Mouse (Mus musculus): Measurements from ENCODE around the gene Taz. TPM values are rescaled to one million over a fixed set of nuclear protein-coding genes. Genes with fewer than 3 reads are reported as not detected.

The Taz gene
- polyA plus RNA-seq, 1 experiment, result 111 TPM

DNA sequence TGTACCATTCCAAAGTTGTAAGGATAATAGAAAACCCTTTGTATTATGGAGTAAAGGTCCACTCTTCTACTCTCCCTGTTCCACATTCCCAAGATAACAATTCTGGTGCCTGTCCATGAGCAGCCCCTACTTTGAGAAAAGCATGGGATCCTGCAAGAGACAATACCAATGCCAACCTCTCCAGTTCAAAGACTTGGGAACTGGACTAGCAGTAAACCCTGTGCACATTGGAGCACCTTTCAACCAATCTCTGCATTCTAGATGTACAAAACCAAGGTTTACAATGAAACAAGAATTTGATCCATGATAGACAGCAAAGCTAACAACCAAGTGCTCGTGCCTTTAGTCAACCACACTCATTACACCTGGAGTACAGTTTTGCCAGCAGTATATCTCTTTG, 36.6 kb upstream of the Taz start:
- peaks cover 27% of the 10 kb centered on the region for H3K4me1 ChIP-seq (replicated peaks; ENCODE audit: control insufficient read depth, insufficient read depth, low read length)

GRCm38 (mm10) chrX:74245687-74246086, 36.0 kb upstream of the Taz start:
- peak overlapping the region; percentile 75 for H3K27ac ChIP-seq (ENCODE audit: control insufficient read depth, insufficient read depth, low read length)
- DNase-seq, result peak; percentile 69
- TF ChIP-seq CTCF (IDR thresholded peaks at IDR 0.05; ENCODE audit: borderline replicate concordance, control insufficient read depth, extremely low read depth, insufficient read depth, low read length, poor library complexity) (no peak), POLR2A (IDR thresholded peaks at IDR 0.05; ENCODE audit: control insufficient read depth, extremely low read depth, insufficient read depth, low read length, poor library complexity) (0 out of 2 replicates have a peak, but pooled peaks have one; percentile 32)
- H3K4me3 ChIP-seq (ENCODE audit: control insufficient read depth, insufficient read depth, low read length), result peak overlapping the region; percentile 78
- no peaks in the 10 kb centered on the region for H3K27me3 ChIP-seq (ENCODE audit: control insufficient read depth, insufficient read depth, low read length)
- peaks cover 23% of the 10 kb centered on the region for H3K36me3 ChIP-seq (ENCODE audit: control insufficient read depth, insufficient read depth, low read length)
- under 1% methylated on average over 21 of the region's 21 CpGs for WGBS
- peaks cover 28% of the 10 kb centered on the region for H3K4me1 ChIP-seq (replicated peaks; ENCODE audit: control insufficient read depth, insufficient read depth, low read length)

More for the DNA sequence above, 36.6 kb upstream of the Taz start:
- Histone ChIP-seq H3K27me3 (ENCODE audit: control insufficient read depth, insufficient read depth, low read length) (no peaks in the 10 kb centered on the region), H3K36me3 (ENCODE audit: control insufficient read depth, insufficient read depth, low read length) (peaks cover 29% of the 10 kb centered on the region), H3K4me3 (ENCODE audit: control insufficient read depth, insufficient read depth, low read length) (no peak overlapping the region), H3K27ac (ENCODE audit: control insufficient read depth, insufficient read depth, low read length) (peak overlapping the region; percentile 55; the same call in 1 of the 2 replicates)
- no peak for TF ChIP-seq POLR2A (IDR thresholded peaks at IDR 0.05; ENCODE audit: control insufficient read depth, extremely low read depth, insufficient read depth, low read length, poor library complexity)
- TF ChIP-seq CTCF (IDR thresholded peaks at IDR 0.05; ENCODE audit: borderline replicate concordance, control insufficient read depth, extremely low read depth, insufficient read depth, low read length, poor library complexity), result no peak
- WGBS, result 14% methylated on average over 1 of the region's 1 CpGs
- DNase-seq, result no peak

DNA sequence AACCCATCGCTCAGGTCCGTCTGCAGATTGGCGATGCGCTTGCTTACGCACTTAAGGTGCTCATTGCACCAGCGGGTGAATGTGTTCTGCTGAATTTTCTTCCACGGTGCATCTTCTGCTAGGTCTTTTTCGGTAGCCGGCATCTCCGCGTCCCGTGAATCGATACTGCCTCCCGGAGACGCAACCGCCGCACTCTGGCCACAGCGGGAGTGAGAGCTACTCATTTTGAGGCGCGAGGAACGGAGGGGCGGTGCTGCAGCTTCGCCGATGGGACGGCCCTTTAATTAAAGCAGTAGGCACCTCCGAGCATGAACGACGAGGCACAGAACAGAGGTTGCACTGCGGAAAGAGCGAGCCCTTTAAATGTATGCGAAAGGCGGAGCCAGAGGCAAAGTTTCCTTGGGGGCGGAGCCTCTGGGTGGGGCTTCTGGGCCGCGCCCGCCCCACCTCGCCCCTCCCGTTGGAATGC, 35.5 kb upstream of the Taz start:
- DNase-seq, result peak; percentile 80
- peaks cover 17% of the 10 kb centered on the region for H3K36me3 ChIP-seq (ENCODE audit: control insufficient read depth, insufficient read depth, low read length)
- H3K27me3 ChIP-seq (ENCODE audit: control insufficient read depth, insufficient read depth, low read length), result no peaks in the 10 kb centered on the region
- H3K27ac ChIP-seq (ENCODE audit: control insufficient read depth, insufficient read depth, low read length), result peak overlapping the region; percentile 82
- WGBS, result 3% methylated on average over 37 of the region's 38 CpGs
- TF ChIP-seq CTCF (IDR thresholded peaks at IDR 0.05; ENCODE audit: borderline replicate concordance, control insufficient read depth, extremely low read depth, insufficient read depth, low read length, poor library complexity) (no peak), POLR2A (IDR thresholded peaks at IDR 0.05; ENCODE audit: control insufficient read depth, extremely low read depth, insufficient read depth, low read length, poor library complexity) (peak; percentile 93)
- peak overlapping the region; percentile 78 for H3K4me3 ChIP-seq (ENCODE audit: control insufficient read depth, insufficient read depth, low read length)
- H3K4me1 ChIP-seq (replicated peaks; ENCODE audit: control insufficient read depth, insufficient read depth, low read length), result peaks cover 28% of the 10 kb centered on the region

DNA sequence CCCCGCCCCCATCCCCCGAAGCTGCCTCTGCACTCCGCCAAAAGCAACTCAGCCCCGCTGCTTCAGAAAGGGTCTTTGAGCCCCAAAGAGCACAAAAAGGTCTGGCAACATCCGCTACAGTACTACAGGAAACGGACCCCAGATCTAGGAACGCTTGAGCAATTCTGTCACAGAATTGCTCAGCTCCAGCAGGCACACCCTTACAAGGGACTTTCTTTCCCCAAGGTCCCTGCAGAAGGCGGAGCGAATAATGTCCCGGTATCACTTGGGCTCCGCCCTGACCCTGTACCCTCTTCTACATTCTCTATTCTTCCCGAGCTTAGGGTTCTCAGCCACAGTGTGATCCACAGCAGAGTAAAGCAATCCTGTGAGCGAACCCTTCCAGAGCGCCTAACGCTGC, 35.0 kb upstream of the Taz start:
- peaks cover 13% of the 10 kb centered on the region for H3K36me3 ChIP-seq (ENCODE audit: control insufficient read depth, insufficient read depth, low read length)
- WGBS, result 0% methylated on average over 14 of the region's 15 CpGs
- H3K27ac ChIP-seq (ENCODE audit: control insufficient read depth, insufficient read depth, low read length), result peak overlapping the region; percentile 82
- peaks cover 28% of the 10 kb centered on the region for H3K4me1 ChIP-seq (replicated peaks; ENCODE audit: control insufficient read depth, insufficient read depth, low read length)
- H3K4me3 ChIP-seq (ENCODE audit: control insufficient read depth, insufficient read depth, low read length), result peak overlapping the region; percentile 54
- TF ChIP-seq POLR2A (IDR thresholded peaks at IDR 0.05; ENCODE audit: control insufficient read depth, extremely low read depth, insufficient read depth, low read length, poor library complexity), result no peak
- no peak for TF ChIP-seq CTCF (IDR thresholded peaks at IDR 0.05; ENCODE audit: borderline replicate concordance, control insufficient read depth, extremely low read depth, insufficient read depth, low read length, poor library complexity)
- no peak for DNase-seq
- H3K27me3 ChIP-seq (ENCODE audit: control insufficient read depth, insufficient read depth, low read length), result no peaks in the 10 kb centered on the region

DNA sequence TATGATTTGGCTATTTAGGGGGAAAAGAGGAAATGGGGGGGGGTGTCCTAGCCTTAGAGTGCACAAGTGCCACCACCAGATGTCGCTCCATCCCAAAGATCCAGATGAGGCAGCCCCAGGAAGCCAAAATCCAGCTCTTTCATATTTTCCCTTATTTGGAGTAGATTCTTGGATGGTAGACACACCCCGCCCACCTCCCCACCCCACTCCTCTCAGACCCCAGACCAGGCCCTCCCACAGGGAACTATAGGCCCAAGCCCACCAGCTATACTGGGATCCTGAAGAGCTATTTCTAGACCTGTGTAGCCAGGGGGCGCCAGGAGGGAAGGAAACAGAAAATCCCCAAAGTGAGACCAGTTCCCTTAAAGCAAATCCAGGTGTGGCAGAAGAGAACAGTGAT, 33.1 kb upstream of the Taz start:
- H3K4me3 ChIP-seq (ENCODE audit: control insufficient read depth, insufficient read depth, low read length), result no peak overlapping the region; the same call in 1 of the 2 replicates
- H3K27ac ChIP-seq (ENCODE audit: control insufficient read depth, insufficient read depth, low read length), result peak overlapping the region; percentile 45; the same call in 1 of the 2 replicates
- no peaks in the 10 kb centered on the region for H3K36me3 ChIP-seq (ENCODE audit: control insufficient read depth, insufficient read depth, low read length)
- no peaks in the 10 kb centered on the region for H3K27me3 ChIP-seq (ENCODE audit: control insufficient read depth, insufficient read depth, low read length)
- DNase-seq, result peak; percentile 67
- TF ChIP-seq POLR2A (IDR thresholded peaks at IDR 0.05; ENCODE audit: control insufficient read depth, extremely low read depth, insufficient read depth, low read length, poor library complexity) (no peak), CTCF (IDR thresholded peaks at IDR 0.05; ENCODE audit: borderline replicate concordance, control insufficient read depth, extremely low read depth, insufficient read depth, low read length, poor library complexity) (peak; percentile 59; the same call in 1 of the 2 replicates)
- WGBS, result 5% methylated on average over 3 of the region's 3 CpGs
- peaks cover 15% of the 10 kb centered on the region; the same call in 1 of the 2 replicates for H3K4me1 ChIP-seq (replicated peaks; ENCODE audit: control insufficient read depth, insufficient read depth, low read length)

DNA sequence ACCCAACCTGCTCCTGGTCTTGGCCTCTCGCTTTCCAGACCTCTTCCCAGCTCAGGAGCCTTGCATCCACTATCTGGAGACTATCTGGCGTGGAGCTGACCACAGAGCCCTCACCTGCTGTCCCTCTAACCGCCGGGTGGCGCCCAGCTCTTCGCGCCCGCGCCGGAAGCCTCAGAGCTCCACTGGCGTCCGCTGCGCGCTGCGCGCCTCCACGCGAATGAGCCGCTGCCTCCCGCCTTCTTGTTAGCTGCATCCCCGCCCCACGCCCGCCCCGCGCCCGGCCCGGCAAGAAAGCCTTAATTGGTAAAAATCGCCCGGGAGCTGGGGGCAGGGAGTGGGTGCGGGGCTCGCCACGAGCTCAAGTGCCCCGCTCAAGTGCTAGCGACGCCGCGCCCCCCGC, 32.1 kb upstream of the Taz start, which contains the start of gene Flna:
Flna (minus strand) TSS at position 206 of the 400 bp plus-strand sequence.
- 8% methylated on average over 35 of the region's 38 CpGs for WGBS
- Histone ChIP-seq H3K4me3 (ENCODE audit: control insufficient read depth, insufficient read depth, low read length) (peak within 1 kb of the TSS; percentile 34), H3K27ac (ENCODE audit: control insufficient read depth, insufficient read depth, low read length) (peak within 1 kb of the TSS; percentile 45; the same call in 1 of the 2 replicates), H3K4me1 (replicated peaks; ENCODE audit: control insufficient read depth, insufficient read depth, low read length) (peaks cover 15% of the 10 kb centered on the region; the same call in 1 of the 2 replicates), H3K27me3 (ENCODE audit: control insufficient read depth, insufficient read depth, low read length) (no peaks in the 10 kb centered on the region), H3K36me3 (ENCODE audit: control insufficient read depth, insufficient read depth, low read length) (no peaks in the 10 kb centered on the region)
- TF ChIP-seq POLR2A (IDR thresholded peaks at IDR 0.05; ENCODE audit: control insufficient read depth, extremely low read depth, insufficient read depth, low read length, poor library complexity) (no peak), CTCF (IDR thresholded peaks at IDR 0.05; ENCODE audit: borderline replicate concordance, control insufficient read depth, extremely low read depth, insufficient read depth, low read length, poor library complexity) (0 out of 2 replicates have a peak, but pooled peaks have one; percentile 42)
- peak; percentile 62 for DNase-seq
